Mouse (Mus musculus) ES-E14 (cell line): Measurements from ENCODE around the gene Tubgcp4.

Source experiments
- CHD2 ChIP-seq: IDR thresholded peaks from 2 replicates; pipeline ENCODE4 v1.6.1; 2014; ENCODE audit warnings: mild to moderate bottlenecking, low read depth, low read length, inconsistent platforms
- MAFK ChIP-seq: IDR thresholded peaks from 2 replicates; pipeline ENCODE4 v1.6.1; 2014; ENCODE audit warnings: mild to moderate bottlenecking, low read depth, low read length, inconsistent platforms; ENCODE audit not compliant: insufficient read depth

DNA sequence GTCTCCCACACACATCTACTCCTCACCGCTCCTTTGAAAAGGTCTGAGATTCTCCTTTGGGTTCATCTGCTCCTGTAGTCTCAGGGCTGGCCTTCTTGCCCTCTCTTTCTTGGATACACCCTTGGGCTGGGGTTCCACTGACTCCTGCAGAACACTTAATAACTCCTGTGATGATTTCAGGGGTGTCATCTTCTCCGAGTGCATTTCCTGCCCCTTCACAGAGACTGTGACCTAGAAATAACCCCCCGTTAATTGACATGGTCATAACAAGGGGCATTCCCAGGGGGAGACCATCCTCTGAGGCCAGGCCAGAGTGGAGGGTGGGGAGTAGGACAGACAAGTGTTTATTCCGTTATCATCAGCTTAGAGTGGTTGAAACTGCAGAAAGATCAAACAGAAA lies 1.3 kb upstream of the Tubgcp4 start:
- TF ChIP-seq CHD2 (no peak), MAFK (no peak)
